In the genomic region with DNA sequence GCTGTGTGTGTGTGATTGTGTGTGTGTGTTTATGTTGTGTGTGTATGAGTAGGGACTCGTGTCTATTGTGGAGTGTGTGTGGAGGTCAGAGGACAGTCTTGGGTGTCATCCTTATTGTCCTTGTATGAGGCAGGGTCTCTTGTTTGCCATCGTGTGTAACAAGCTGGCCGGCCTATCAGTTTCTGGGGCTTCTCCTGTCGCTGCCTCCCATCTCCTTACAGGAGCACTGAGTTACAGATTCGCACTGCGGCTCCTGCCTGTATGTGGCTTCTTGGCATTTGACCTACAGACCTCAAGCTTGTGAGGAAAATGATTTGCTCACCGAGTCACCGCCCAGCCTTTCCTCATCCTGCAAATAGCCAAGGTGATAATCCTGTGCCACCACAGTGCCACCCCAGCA, we compare ENCODE assay signal across 13 mouse cellular contexts.
"Had no signal": no experiment of that assay in that cellular context is flagged by ENCODE, and none has a peak within 500 bp of the region (broad histone marks: within the 10 kb centered on the region; RNA-seq: fewer than 3 reads in every experiment).

No protein-coding gene starts in this region.

- H3K4me3 ChIP-seq: intestine, embryonic 15.5 days; kidney, embryonic 15.5 days; left cerebral cortex, adult 2 months; liver, embryonic 13.5 days had no signal

- H3K27ac ChIP-seq: intestine, embryonic 15.5 days; kidney, embryonic 15.5 days; left cerebral cortex, adult 2 months; liver, embryonic 13.5 days; stomach, postnatal 0 days had no signal

- H3K4me2 ChIP-seq: intestine, embryonic 15.5 days; kidney, embryonic 15.5 days; liver, embryonic 13.5 days had no signal

- DNase-seq: layer of hippocampus, postnatal 36 days; liver, embryonic 13.5 days; lung, adult 2 months; lung, postnatal 14 days; lung, postnatal 4 days; right cerebral cortex, adult 18-20 months; right cerebral cortex, postnatal 14 days; right cerebral cortex, postnatal 4 days; thymus, adult 18-20 months had no signal

- H3K9ac ChIP-seq: intestine, embryonic 15.5 days; kidney, embryonic 15.5 days; liver, embryonic 13.5 days had no signal

- H3K36me3 ChIP-seq: intestine, embryonic 15.5 days; kidney, embryonic 15.5 days; liver, embryonic 13.5 days had no signal

- H3K4me1 ChIP-seq: kidney, embryonic 15.5 days; liver, embryonic 13.5 days had no signal

- H3K27me3 ChIP-seq: intestine, embryonic 15.5 days; kidney, embryonic 15.5 days; liver, embryonic 13.5 days had no signal

- H3K9me3 ChIP-seq: intestine, embryonic 15.5 days; kidney, embryonic 15.5 days; liver, embryonic 13.5 days had no signal
